Mouse (Mus musculus): Measurements from ENCODE around the gene Txn2.

GRCm38 (mm10) chr15:77887093-77887488, 41.7 kb downstream of the Txn2 start:
- TF ChIP-seq CTCF (IDR thresholded peaks at IDR 0.05; ENCODE audit: borderline replicate concordance, insufficient read depth, low read depth, low read length) (no peak), POLR2A (IDR thresholded peaks at IDR 0.05; ENCODE audit: borderline replicate concordance, insufficient read depth, low read length) (no peak)
